Mouse (Mus musculus): ENCODE measurements around the gene Cdk2ap2. TPM values are rescaled to one million over a fixed set of nuclear protein-coding genes. Genes with fewer than 3 reads are reported as not detected.

Gene Cdk2ap2
- polyA plus RNA-seq, 1 experiment, result 11.2 TPM

- Histone ChIP-seq H3K4me3 (replicated peaks) (no peak overlapping the region), H3K9me3 (ENCODE audit: control insufficient read depth, low read length) (peaks cover 8% of the 10 kb centered on the region; the same call in 1 of the 2 replicates), H3K36me3 (ENCODE audit: control insufficient read depth) (peaks cover 2% of the 10 kb centered on the region; the same call in 1 of the 2 replicates), H3K27me3 (ENCODE audit: control insufficient read depth) (peaks cover 43% of the 10 kb centered on the region), H3K4me1 (ENCODE audit: control insufficient read depth) (peaks cover 14% of the 10 kb centered on the region)
- TF ChIP-seq GATA1 (IDR thresholded peaks at IDR 0.05; ENCODE audit: low read length) (no peak), TAL1 (IDR thresholded peaks at IDR 0.05; ENCODE audit: low read length) (no peak)
These were observed 7.8 kb downstream of the Cdk2ap2 start for GRCm38 (mm10) chr19:4104675-4105194.

- Histone ChIP-seq H3K27me3 (ENCODE audit: control insufficient read depth) (peaks cover 24% of the 10 kb centered on the region), H3K4me3 (replicated peaks) (no peak overlapping the region), H3K9me3 (ENCODE audit: control insufficient read depth, low read length) (no peaks in the 10 kb centered on the region; the same call in 1 of the 2 replicates), H3K4me1 (ENCODE audit: control insufficient read depth) (peaks cover 3% of the 10 kb centered on the region), H3K36me3 (ENCODE audit: control insufficient read depth) (peaks cover 8% of the 10 kb centered on the region)
- TF ChIP-seq TAL1 (IDR thresholded peaks at IDR 0.05; ENCODE audit: low read length) (no peak), GATA1 (IDR thresholded peaks at IDR 0.05; ENCODE audit: low read length) (no peak)
These were observed 9.7 kb downstream of the Cdk2ap2 start for GRCm38 (mm10) chr19:4106654-4107053.

GRCm38 (mm10) chr19:4108535-4108934, 11.6 kb downstream of the Cdk2ap2 start:
- TF ChIP-seq GATA1 (IDR thresholded peaks at IDR 0.05; ENCODE audit: low read length) (no peak), TAL1 (IDR thresholded peaks at IDR 0.05; ENCODE audit: low read length) (no peak)
- H3K27me3 ChIP-seq (ENCODE audit: control insufficient read depth), result peaks cover 5% of the 10 kb centered on the region
- no peak overlapping the region for H3K4me3 ChIP-seq (replicated peaks)
- no peaks in the 10 kb centered on the region for H3K9me3 ChIP-seq (ENCODE audit: control insufficient read depth, low read length)
- H3K36me3 ChIP-seq (ENCODE audit: control insufficient read depth), result peaks cover 26% of the 10 kb centered on the region
- H3K4me1 ChIP-seq (ENCODE audit: control insufficient read depth), result peaks cover 13% of the 10 kb centered on the region

- Histone ChIP-seq H3K36me3 (ENCODE audit: control insufficient read depth) (peaks cover 62% of the 10 kb centered on the region), H3K4me3 (replicated peaks) (no peak overlapping the region), H3K27me3 (ENCODE audit: control insufficient read depth) (no peaks in the 10 kb centered on the region), H3K4me1 (ENCODE audit: control insufficient read depth) (peaks cover 28% of the 10 kb centered on the region), H3K9me3 (ENCODE audit: control insufficient read depth, low read length) (no peaks in the 10 kb centered on the region)
- no peak for TF ChIP-seq TAL1 (IDR thresholded peaks at IDR 0.05; ENCODE audit: low read length)
- no peak for TF ChIP-seq GATA1 (IDR thresholded peaks at IDR 0.05; ENCODE audit: low read length)
These were observed 15.3 kb downstream of the Cdk2ap2 start for GRCm38 (mm10) chr19:4112063-4112960.

- Histone ChIP-seq H3K36me3 (ENCODE audit: control insufficient read depth) (peaks cover 72% of the 10 kb centered on the region), H3K4me1 (ENCODE audit: control insufficient read depth) (peaks cover 30% of the 10 kb centered on the region), H3K4me3 (replicated peaks) (peak overlapping the region; percentile 29), H3K9me3 (ENCODE audit: control insufficient read depth, low read length) (no peaks in the 10 kb centered on the region), H3K27me3 (ENCODE audit: control insufficient read depth) (no peaks in the 10 kb centered on the region)
- TF ChIP-seq GATA1 (IDR thresholded peaks at IDR 0.05; ENCODE audit: low read length) (no peak), TAL1 (IDR thresholded peaks at IDR 0.05; ENCODE audit: low read length) (0 out of 3 replicates have a peak, but pooled peaks have one; percentile 20)
These were observed 16.3 kb downstream of the Cdk2ap2 start for GRCm38 (mm10) chr19:4113186-4113805.

- Histone ChIP-seq H3K27me3 (ENCODE audit: control insufficient read depth) (no peaks in the 10 kb centered on the region), H3K4me1 (ENCODE audit: control insufficient read depth) (peaks cover 32% of the 10 kb centered on the region), H3K36me3 (ENCODE audit: control insufficient read depth) (peaks cover 75% of the 10 kb centered on the region), H3K9me3 (ENCODE audit: control insufficient read depth, low read length) (no peaks in the 10 kb centered on the region), H3K4me3 (replicated peaks) (peak overlapping the region; percentile 29)
- TF ChIP-seq GATA1 (IDR thresholded peaks at IDR 0.05; ENCODE audit: low read length), result no peak
- no peak for TF ChIP-seq TAL1 (IDR thresholded peaks at IDR 0.05; ENCODE audit: low read length)
These were observed 16.8 kb downstream of the Cdk2ap2 start for GRCm38 (mm10) chr19:4113806-4114230.

GRCm38 (mm10) chr19:4114551-4114950, 17.6 kb downstream of the Cdk2ap2 start:
- TF ChIP-seq GATA1 (IDR thresholded peaks at IDR 0.05; ENCODE audit: low read length) (no peak), TAL1 (IDR thresholded peaks at IDR 0.05; ENCODE audit: low read length) (no peak)
- H3K9me3 ChIP-seq (ENCODE audit: control insufficient read depth, low read length), result no peaks in the 10 kb centered on the region
- H3K27me3 ChIP-seq (ENCODE audit: control insufficient read depth), result no peaks in the 10 kb centered on the region
- H3K36me3 ChIP-seq (ENCODE audit: control insufficient read depth), result peaks cover 78% of the 10 kb centered on the region
- peaks cover 35% of the 10 kb centered on the region for H3K4me1 ChIP-seq (ENCODE audit: control insufficient read depth)
- H3K4me3 ChIP-seq (replicated peaks), result no peak overlapping the region

- Histone ChIP-seq H3K4me1 (ENCODE audit: control insufficient read depth) (peaks cover 41% of the 10 kb centered on the region), H3K9me3 (ENCODE audit: control insufficient read depth, low read length) (no peaks in the 10 kb centered on the region)
These were observed 18.2 kb downstream of the Cdk2ap2 start for GRCm38 (mm10) chr19:4115144-4115543.

GRCm38 (mm10) chr19:4115816-4116215, 18.8 kb downstream of the Cdk2ap2 start:
- TF ChIP-seq TAL1 (IDR thresholded peaks at IDR 0.05; ENCODE audit: low read length), result no peak
- TF ChIP-seq GATA1 (IDR thresholded peaks at IDR 0.05; ENCODE audit: low read length), result no peak
- Histone ChIP-seq H3K9me3 (ENCODE audit: control insufficient read depth, low read length) (peaks cover under 1% of the 10 kb centered on the region; the same call in 1 of the 2 replicates), H3K4me3 (replicated peaks) (no peak overlapping the region), H3K4me1 (ENCODE audit: control insufficient read depth) (peaks cover 44% of the 10 kb centered on the region), H3K36me3 (ENCODE audit: control insufficient read depth) (peaks cover 83% of the 10 kb centered on the region), H3K27me3 (ENCODE audit: control insufficient read depth) (no peaks in the 10 kb centered on the region)

More at GRCm38 (mm10) chr19:4115144-4115543, 18.2 kb downstream of the Cdk2ap2 start:
- Histone ChIP-seq H3K27me3 (ENCODE audit: control insufficient read depth) (no peaks in the 10 kb centered on the region), H3K4me3 (replicated peaks) (no peak overlapping the region), H3K36me3 (ENCODE audit: control insufficient read depth) (peaks cover 81% of the 10 kb centered on the region)
- TF ChIP-seq TAL1 (IDR thresholded peaks at IDR 0.05; ENCODE audit: low read length) (no peak), GATA1 (IDR thresholded peaks at IDR 0.05; ENCODE audit: low read length) (no peak)
